Mouse (Mus musculus) adipose tissue, adult 10 weeks (tissue): Measurements from ENCODE around the gene Alg2. TPM values are rescaled to one million over a fixed set of nuclear protein-coding genes. Genes with fewer than 3 reads are reported as not detected.

ENCODE experiments used
- polyA plus RNA-seq: library from polyadenylated mRNA; stranded (reverse); fragments of 350-450 nt; fragmentation: Illumina TruSeq; extraction: RNeasy Lipid Tissue Mini Kit (QIAGEN cat#74804); gene quantifications from one replicate; pipeline ENCODE4 v1.2.3, GENCODE M21; 2014; ENCODE audit warnings: low read depth, low replicate concordance

The Alg2 gene
- polyA plus RNA-seq = 28.4 TPM

DNA sequence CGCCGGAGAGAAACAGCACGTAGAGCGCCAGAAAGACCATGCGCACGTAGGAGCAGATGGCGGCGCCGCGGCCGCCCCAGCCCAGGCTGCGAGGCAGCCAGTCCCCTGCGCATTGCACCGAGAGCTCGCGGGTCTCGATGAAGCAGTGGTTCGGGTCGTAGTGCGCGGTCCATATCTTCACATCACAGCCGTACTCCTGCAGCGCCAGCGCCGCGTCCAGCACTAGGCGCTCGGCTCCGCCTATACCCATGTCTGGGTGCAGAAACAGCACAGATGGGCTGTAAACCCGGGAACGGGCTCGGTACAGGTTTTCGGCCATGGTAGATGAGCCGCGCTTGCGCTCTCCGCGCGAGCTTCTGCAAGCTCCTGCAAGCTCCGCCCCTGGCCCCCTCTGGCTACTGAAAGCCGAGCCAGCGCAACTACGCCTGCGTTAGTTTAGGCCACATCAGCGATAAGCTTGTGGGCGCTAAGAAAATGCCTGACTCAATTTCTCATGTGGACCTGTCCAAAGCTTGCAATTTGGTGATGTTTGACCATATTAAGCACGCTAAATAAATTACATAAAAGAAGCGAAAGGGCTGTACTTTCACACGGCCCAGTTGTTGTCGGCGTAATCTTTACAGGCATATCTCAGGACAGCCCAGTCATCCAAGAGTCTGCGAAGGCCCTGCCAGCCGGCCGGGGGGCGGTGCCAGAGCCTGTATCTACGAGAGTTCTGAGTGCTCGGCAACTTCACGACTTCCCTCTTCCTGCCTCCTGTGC lies at the start of gene Alg2, which contains the start of gene Sec61b:
Gene Alg2, minus strand, starts transcription at position 366 of the 762 bp plus-strand sequence.
Gene Sec61b, plus strand, starts transcription at position 691 of the 762 bp plus-strand sequence.

Other genes with a start within 250 kb of the Alg2 start
- 28.6 TPM for gene Tgfbr1, start 121.1 kb downstream of the Alg2 start, polyA plus RNA-seq
- gene Sec61b, start 325 bp upstream of the Alg2 start, polyA plus RNA-seq = 291 TPM